Mouse (Mus musculus) cortical plate, adult 2 months (tissue): ENCODE data around the gene Lypd6. TPM values are rescaled to one million over a fixed set of nuclear protein-coding genes. Genes with fewer than 3 reads are reported as not detected.

Source experiments
- H3K27ac ChIP-seq: fragments of 200-500 bp; 2 replicates; pipeline ENCODE4 v1.5.1; 2012; ENCODE audit warnings: low read length, control low read depth, inconsistent platforms; ENCODE audit not compliant: insufficient read depth
- H3K4me1 ChIP-seq: fragments of 200-500 bp; 2 replicates; pipeline ENCODE4 v1.6.1; 2011; ENCODE audit warnings: low read length; ENCODE audit not compliant: control insufficient read depth, insufficient read depth
- H3K4me3 ChIP-seq: fragments of 200-500 bp; 2 replicates; pipeline ENCODE4 v1.5.1; 2011; ENCODE audit warnings: mild to moderate bottlenecking, low read length, control low read depth; ENCODE audit not compliant: insufficient read depth
- CTCF ChIP-seq: fragments of 200-500 bp; IDR thresholded peaks from 2 replicates; pipeline ENCODE4 v1.5.1; 2011; ENCODE audit warnings: mild to moderate bottlenecking, control low read depth, low read length; ENCODE audit not compliant: insufficient read depth; ENCODE audit errors: extremely low read depth
- POLR2A ChIP-seq: fragments of 200-500 bp; IDR thresholded peaks from 2 replicates; pipeline ENCODE4 v1.6.1; 2011; ENCODE audit warnings: mild to moderate bottlenecking, low read length, control low read depth; ENCODE audit not compliant: insufficient read depth; ENCODE audit errors: extremely low read depth
- polyA plus RNA-seq: library from polyadenylated mRNA; depleted of rRNA; stranded (reverse); fragments of >200 nt; gene quantifications from 2 replicates; pipeline ENCODE4 v1.2.3, GENCODE M21; 2012; rRNA removed

Lypd6 gene
- polyA plus RNA-seq, 1 experiment = 20.7 TPM

- no peak for TF ChIP-seq CTCF
- no peak for TF ChIP-seq POLR2A
- no peak overlapping the region for H3K27ac ChIP-seq
- no peaks in the 10 kb centered on the region for H3K4me1 ChIP-seq
Observed at GRCm38 (mm10) chr2:50186711-50187405, 120.6 kb downstream of the Lypd6 start.

GRCm38 (mm10) chr2:50188856-50189255 is 122.6 kb downstream of the Lypd6 start:
- Histone ChIP-seq H3K4me3 (no peak overlapping the region), H3K4me1 (no peaks in the 10 kb centered on the region), H3K27ac (no peak overlapping the region)
- TF ChIP-seq CTCF = no peak
- TF ChIP-seq POLR2A = no peak

More at GRCm38 (mm10) chr2:50186711-50187405, 120.6 kb downstream of the Lypd6 start:
- no peak overlapping the region for H3K4me3 ChIP-seq

- Histone ChIP-seq H3K27ac (no peak overlapping the region), H3K4me3 (no peak overlapping the region), H3K4me1 (peaks cover 2% of the 10 kb centered on the region; the same call in 1 of the 2 replicates)
- no peak for TF ChIP-seq CTCF
- no peak for TF ChIP-seq POLR2A
Observed at GRCm38 (mm10) chr2:50196681-50197080, 130.5 kb downstream of the Lypd6 start.

- H3K27ac ChIP-seq = no peak overlapping the region
- TF ChIP-seq CTCF (no peak), POLR2A (no peak)
- H3K4me1 ChIP-seq = peaks cover 2% of the 10 kb centered on the region; the same call in 1 of the 2 replicates
- H3K4me3 ChIP-seq = no peak overlapping the region
Observed at GRCm38 (mm10) chr2:50197801-50198200, 131.6 kb downstream of the Lypd6 start.

- peaks cover 2% of the 10 kb centered on the region; the same call in 1 of the 2 replicates for H3K4me1 ChIP-seq
- TF ChIP-seq POLR2A = no peak
- TF ChIP-seq CTCF = no peak
- H3K27ac ChIP-seq = no peak overlapping the region
- no peak overlapping the region for H3K4me3 ChIP-seq
Observed at GRCm38 (mm10) chr2:50200541-50200940, 134.3 kb downstream of the Lypd6 start.

GRCm38 (mm10) chr2:50220574-50220973 is 154.3 kb downstream of the Lypd6 start:
- Histone ChIP-seq H3K4me1 (no peaks in the 10 kb centered on the region), H3K4me3 (no peak overlapping the region), H3K27ac (no peak overlapping the region)
- TF ChIP-seq CTCF (no peak), POLR2A (no peak)

- H3K4me1 ChIP-seq = no peaks in the 10 kb centered on the region
- no peak for TF ChIP-seq CTCF
- TF ChIP-seq POLR2A = no peak
- no peak overlapping the region for H3K27ac ChIP-seq
- no peak overlapping the region for H3K4me3 ChIP-seq
Observed at GRCm38 (mm10) chr2:50225019-50225418, 158.8 kb downstream of the Lypd6 start.

- Histone ChIP-seq H3K4me3 (no peak overlapping the region), H3K27ac (no peak overlapping the region), H3K4me1 (no peaks in the 10 kb centered on the region)
- TF ChIP-seq CTCF (no peak), POLR2A (no peak)
Observed at GRCm38 (mm10) chr2:50233491-50233890, 167.3 kb downstream of the Lypd6 start.

Other genes with a start within 250 kb of the Lypd6 start
- 55.5 and 56.2 TPM in 2 replicates for gene Mmadhc, start 230.4 kb downstream of the Lypd6 start, polyA plus RNA-seq